Mouse (Mus musculus) midbrain, postnatal 0 days (tissue): ENCODE data around the gene Dhx37. TPM values are rescaled to one million over a fixed set of nuclear protein-coding genes. Genes with fewer than 3 reads are reported as not detected.
"Not testable (repeated sequence)": the region's sequence is repeated elsewhere in the genome, so short reads cannot be mapped to it uniquely, and the experiment has no call there.

ENCODE experiments used
- ATAC-seq: fragments of 200-750 bp; cut with Nextera tagmentation; 2 replicates; pipeline ENCODE4 v1.8.0; 2017; ENCODE audit warnings: moderate number of reproducible peaks, mild to moderate bottlenecking, moderate TSS enrichment, moderate library complexity; ENCODE audit not compliant: low FRiP score
- DNase-seq: peaks from one replicate; pipeline ENCODE4 v3.0.0-alpha.2; 2015; ENCODE audit warnings: low spot score
- H3K27ac ChIP-seq: fragments of 300-500 bp; sonication (generic); 2 replicates; pipeline ENCODE4 v1.5.1; 2014; ENCODE audit warnings: low read depth, mild to moderate bottlenecking, low read length, mixed read lengths
- H3K27me3 ChIP-seq: fragments of 300-500 bp; sonication (generic); 2 replicates; pipeline ENCODE4 v1.6.1; 2014; ENCODE audit warnings: low read length, control low read depth, mixed read lengths; ENCODE audit not compliant: insufficient read depth
- H3K36me3 ChIP-seq: fragments of 300-500 bp; sonication (generic); 2 replicates; pipeline ENCODE4 v1.6.1; 2014; ENCODE audit warnings: low read length, control low read depth, mixed read lengths; ENCODE audit not compliant: insufficient read depth
- H3K4me1 ChIP-seq: fragments of 300-500 bp; sonication (generic); 2 replicates; pipeline ENCODE4 v1.6.1; 2014; ENCODE audit warnings: mild to moderate bottlenecking, control low read depth, antibody characterized with exemption, low read length, mixed read lengths; ENCODE audit not compliant: insufficient read depth
- H3K4me2 ChIP-seq: fragments of 300-500 bp; sonication (generic); 2 replicates; pipeline ENCODE4 v1.6.1; 2014; ENCODE audit warnings: low read depth, mild to moderate bottlenecking, low read length, mixed read lengths; ENCODE audit not compliant: poor library complexity, severe bottlenecking
- H3K4me3 ChIP-seq: fragments of 300-500 bp; sonication (generic); 2 replicates; pipeline ENCODE4 v1.5.1; 2014; ENCODE audit warnings: low read depth, mild to moderate bottlenecking, low read length, moderate library complexity
- H3K9ac ChIP-seq: fragments of 300-500 bp; sonication (generic); replicated peaks from 2 replicates; pipeline ENCODE4 v1.6.1; 2014; ENCODE audit warnings: mild to moderate bottlenecking, low read length, moderate library complexity, mixed read lengths; ENCODE audit not compliant: poor library complexity, severe bottlenecking
- H3K9me3 ChIP-seq: fragments of 300-500 bp; sonication (generic); 2 replicates; pipeline ENCODE4 v1.6.1; 2016; ENCODE audit warnings: low read length, control low read depth
- CTCF ChIP-seq: IDR thresholded peaks from 2 replicates; pipeline ENCODE4 v1.5.1; 2016; ENCODE audit warnings: antibody characterized with exemption, mild to moderate bottlenecking
- WGBS: fragments of 180-500 bp; shearing (Covaris S2); extraction: QIAGEN DNeasy Blood & Tissue Kit; methylation state at CpG from one replicate; pipeline ENCODE4 v1.1.7; 2014; 5-methylcytosine and 5-hydroxymethylcytosine counted together
- polyA plus RNA-seq: library from polyadenylated mRNA; unstranded; fragments of >200 nt; fragmentation: Nextera tagmentation; extraction: Ambion mirVana; gene quantifications from 2 replicates; pipeline ENCODE4 v1.2.1, GENCODE M21; 2015
- total RNA-seq: library from RNA; depleted of rRNA; stranded (reverse); fragments of >200 nt; gene quantifications from 2 replicates; pipeline ENCODE4 v1.2.3, GENCODE M21; 2014

The Dhx37 gene
- total and polyA plus RNA-seq, 2 experiments from 2014 or later = 10.9 to 32.9 TPM

DNA sequence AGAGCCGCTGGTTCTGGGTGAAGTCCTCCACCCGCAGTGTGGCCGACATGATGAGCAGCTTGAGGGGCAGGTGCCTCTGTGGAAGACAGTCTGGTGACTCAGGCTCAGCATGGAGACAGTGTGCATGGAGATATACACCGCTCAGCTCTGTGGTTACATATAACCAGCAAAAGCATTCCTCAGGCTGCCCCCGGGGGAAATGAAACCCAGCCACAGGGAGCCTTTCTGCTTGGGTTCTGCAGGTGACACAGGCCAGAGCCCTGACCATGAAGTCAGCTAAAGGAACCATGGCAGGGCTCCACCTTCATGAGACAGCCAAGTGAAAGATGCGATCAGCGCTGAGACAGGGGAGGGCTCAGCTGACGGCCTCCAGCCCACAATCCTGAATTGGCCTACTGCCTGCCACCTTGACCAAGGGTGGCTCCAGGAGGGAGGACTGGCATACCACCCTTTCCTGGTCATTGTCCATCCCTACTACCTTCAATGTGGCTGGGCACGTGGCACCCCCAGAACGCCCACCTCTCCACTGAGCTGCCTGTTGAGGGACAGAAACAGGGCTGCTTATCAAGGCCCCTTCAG is 8.1 kb downstream of the Dhx37 start:
- Histone ChIP-seq H3K27me3 (no peaks in the 10 kb centered on the region), H3K4me1 (no peaks in the 10 kb centered on the region), H3K27ac (no peak overlapping the region), H3K36me3 (peaks cover 91% of the 10 kb centered on the region), H3K9me3 (no peaks in the 10 kb centered on the region), H3K9ac (no peak overlapping the region), H3K4me3 (no peak overlapping the region), H3K4me2 (no peak overlapping the region)
- no peak for TF ChIP-seq CTCF
- WGBS = 96% methylated on average over 10 of the region's 10 CpGs
- no peak for ATAC-seq
- no peak for DNase-seq

- H3K4me1 ChIP-seq = no peaks in the 10 kb centered on the region
- 87% methylated on average over 11 of the region's 11 CpGs for WGBS
- H3K9me3 ChIP-seq = no peaks in the 10 kb centered on the region
- H3K9ac ChIP-seq = no peak overlapping the region
- H3K4me3 ChIP-seq = no peak overlapping the region
- ATAC-seq (no peak), DNase-seq (no peak)
- H3K36me3 ChIP-seq = peaks cover 89% of the 10 kb centered on the region
- no peak for TF ChIP-seq CTCF
- H3K4me2 ChIP-seq = no peak overlapping the region
- H3K27me3 ChIP-seq = no peaks in the 10 kb centered on the region
- H3K27ac ChIP-seq = no peak overlapping the region
Observed at GRCm38 (mm10) chr5:125419124-125419523, 14.8 kb downstream of the Dhx37 start.

DNA sequence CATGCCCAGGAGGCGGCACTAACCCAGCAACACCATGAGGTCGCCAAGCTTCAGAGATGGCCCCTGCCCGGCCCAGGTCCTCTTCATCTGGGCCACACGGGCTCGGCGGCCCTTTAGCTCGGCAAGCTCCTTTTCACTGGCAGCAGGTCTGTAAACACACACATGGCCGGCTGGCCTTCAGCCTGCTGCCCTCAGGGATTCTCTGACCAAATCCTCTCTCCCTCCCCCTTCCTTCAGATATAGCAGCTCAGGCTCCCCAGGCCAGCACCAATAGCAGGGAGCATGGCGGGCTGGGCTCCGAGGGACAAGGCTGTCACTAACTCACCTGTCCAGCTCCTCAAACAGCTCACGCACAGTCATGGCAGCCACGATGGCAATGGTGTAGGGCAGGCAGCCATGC is 15.3 kb downstream of the Dhx37 start:
- no peak for TF ChIP-seq CTCF
- Histone ChIP-seq H3K4me1 (no peaks in the 10 kb centered on the region), H3K9ac (no peak overlapping the region), H3K27me3 (no peaks in the 10 kb centered on the region), H3K9me3 (no peaks in the 10 kb centered on the region), H3K4me3 (no peak overlapping the region), H3K36me3 (peaks cover 90% of the 10 kb centered on the region), H3K27ac (no peak overlapping the region), H3K4me2 (no peak overlapping the region)
- DNase-seq (no peak), ATAC-seq (no peak)
- WGBS = 90% methylated on average over 12 of the region's 12 CpGs

GRCm38 (mm10) chr5:125416183-125416582 is 17.7 kb downstream of the Dhx37 start:
- ATAC-seq = no peak
- no peak overlapping the region for H3K9ac ChIP-seq

DNA sequence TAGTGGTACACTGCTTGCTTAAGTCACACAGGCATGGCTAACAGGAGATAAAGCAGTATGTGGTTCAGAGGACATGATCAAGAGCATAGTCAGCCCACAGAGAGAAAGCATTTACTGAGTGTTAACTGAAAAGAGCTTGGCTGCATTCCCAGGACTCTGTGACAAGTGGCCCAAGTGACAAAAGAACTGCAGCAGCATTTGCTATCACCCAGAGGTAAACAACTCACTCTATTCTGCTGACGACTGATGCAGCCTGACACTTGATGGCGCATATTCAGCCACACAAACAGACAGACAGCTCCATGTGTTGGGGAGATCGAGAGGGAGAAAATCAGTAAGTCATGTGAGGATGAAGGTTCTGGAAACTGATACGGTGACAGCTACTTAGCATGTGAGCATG is 20.2 kb downstream of the Dhx37 start:
- peaks cover 54% of the 10 kb centered on the region for H3K36me3 ChIP-seq
- H3K27ac ChIP-seq = no peak overlapping the region
- H3K27me3 ChIP-seq = no peaks in the 10 kb centered on the region
- H3K9me3 ChIP-seq = no peaks in the 10 kb centered on the region
- H3K4me3 ChIP-seq = no peak overlapping the region
- no peak for TF ChIP-seq CTCF
- no peak overlapping the region for H3K9ac ChIP-seq
- no peak for ATAC-seq
- no peaks in the 10 kb centered on the region for H3K4me1 ChIP-seq
- WGBS = 74% methylated on average over 4 of the region's 4 CpGs
- DNase-seq = no peak
- no peak overlapping the region for H3K4me2 ChIP-seq

More at GRCm38 (mm10) chr5:125416183-125416582, 17.7 kb downstream of the Dhx37 start:
- TF ChIP-seq CTCF = no peak
- H3K36me3 ChIP-seq = peaks cover 72% of the 10 kb centered on the region
- no peaks in the 10 kb centered on the region for H3K9me3 ChIP-seq
- DNase-seq = no peak
- 93% methylated on average over 8 of the region's 8 CpGs for WGBS
- no peak overlapping the region for H3K4me2 ChIP-seq
- H3K27me3 ChIP-seq = no peaks in the 10 kb centered on the region
- H3K4me3 ChIP-seq = no peak overlapping the region
- no peaks in the 10 kb centered on the region for H3K4me1 ChIP-seq
- no peak overlapping the region for H3K27ac ChIP-seq

DNA sequence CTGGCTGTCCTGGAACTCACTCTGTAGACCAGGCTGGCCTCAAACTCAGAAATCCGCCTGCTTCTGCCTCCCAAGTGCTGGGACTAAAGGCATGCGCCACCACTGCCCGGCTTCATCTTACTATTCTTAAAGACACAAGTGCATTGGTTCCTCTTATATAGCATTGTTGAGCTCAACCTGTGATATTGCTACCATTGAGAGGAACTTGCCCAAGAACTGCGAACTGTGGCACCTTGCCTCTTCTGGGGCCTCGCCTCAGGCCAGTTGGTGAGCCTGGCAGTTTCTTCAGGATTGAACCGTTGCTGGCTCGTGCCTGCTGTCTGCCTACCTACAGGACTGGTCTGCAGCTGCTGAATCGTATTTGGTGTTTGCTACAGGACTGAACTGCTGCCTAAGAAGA is 21.4 kb downstream of the Dhx37 start:
- not testable (repeated sequence) for H3K9me3 ChIP-seq, H3K4me1 ChIP-seq, H3K27me3 ChIP-seq, ATAC-seq, H3K27ac ChIP-seq, H3K4me3 ChIP-seq, H3K4me2 ChIP-seq, H3K9ac ChIP-seq, DNase-seq
- WGBS = 88% methylated on average over 8 of the region's 8 CpGs
- peaks cover 41% of the 10 kb centered on the region for H3K36me3 ChIP-seq
